Mouse (Mus musculus): Measurements from ENCODE around the gene Gm48552.

Gm48552 gene

GRCm38 (mm10) chr10:81433541-81434289, 44.9 kb downstream of the Gm48552 start:
- DNase-seq = no peak

GRCm38 (mm10) chr10:81434361-81435263, 45.8 kb downstream of the Gm48552 start:
- DNase-seq = no peak

DNA sequence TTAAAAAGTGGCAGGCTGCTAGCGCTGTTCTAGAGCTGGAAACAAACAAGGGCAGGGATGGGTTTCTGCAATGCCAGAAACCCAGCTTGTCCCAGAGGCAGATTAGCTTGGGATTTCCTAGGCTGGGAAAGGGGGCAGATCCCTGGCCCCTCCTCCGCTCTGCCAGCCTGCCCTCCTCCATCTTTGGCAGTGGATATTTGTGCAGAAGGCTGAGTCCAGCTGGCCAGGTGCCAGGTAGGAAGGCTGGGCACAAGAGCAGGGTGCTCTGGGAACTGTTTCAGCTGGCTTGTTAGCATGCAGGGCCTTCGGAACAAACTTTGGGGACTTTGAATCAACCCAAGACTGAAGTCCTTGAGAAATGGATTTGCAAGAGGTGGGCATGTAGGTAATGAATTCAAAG, 46.6 kb downstream of the Gm48552 start:
- DNase-seq = peak; percentile 70
